Mouse (Mus musculus): ENCODE measurements around the gene Ldb3.

Ldb3 gene

DNA sequence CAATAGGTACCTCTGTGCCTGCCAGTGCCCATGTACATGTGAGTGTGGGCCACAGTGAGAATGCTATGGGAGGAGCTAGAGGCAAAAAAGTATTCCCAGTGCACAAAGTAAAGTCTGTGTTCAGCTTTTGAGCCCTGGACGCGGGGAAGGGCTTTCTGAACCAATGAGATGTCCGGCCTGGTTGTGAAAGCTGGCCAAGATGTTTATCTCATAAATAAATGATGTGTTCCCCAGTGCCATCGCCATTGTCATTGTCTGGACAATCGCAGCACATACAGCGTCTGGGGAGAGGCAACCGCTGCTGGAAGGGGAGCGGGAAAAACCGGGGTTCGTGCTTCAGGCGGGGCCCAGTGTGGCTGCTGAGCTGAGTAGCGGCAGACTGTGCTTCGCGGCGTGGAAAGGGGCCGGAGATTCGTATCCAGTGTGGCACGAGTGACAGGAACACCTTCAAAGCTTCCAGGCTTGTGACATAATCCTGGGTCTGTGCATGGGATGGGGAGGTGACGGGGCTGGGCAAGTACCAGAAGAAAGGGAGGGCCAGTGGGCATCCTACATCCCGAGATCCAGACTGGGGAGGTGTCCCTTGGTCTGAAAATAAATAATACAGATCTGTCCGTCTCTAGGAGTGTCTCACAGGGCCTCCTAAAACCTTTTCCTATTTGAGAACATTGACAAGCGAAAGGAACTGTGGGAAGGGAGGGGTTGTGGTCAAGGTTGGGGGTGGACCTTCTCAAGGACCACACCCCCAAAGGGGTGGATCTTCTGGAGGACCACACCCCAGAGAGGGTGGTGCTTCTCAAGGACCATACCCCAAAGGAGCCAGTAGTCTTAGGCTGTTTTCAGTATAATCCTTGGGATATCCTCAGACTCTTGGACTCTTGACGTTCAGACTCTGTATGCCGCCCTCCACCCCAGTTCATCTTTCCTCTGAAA lies 2.5 kb upstream of the Ldb3 start:
- no peak for DNase-seq (ENCODE audit: low read depth)

DNA sequence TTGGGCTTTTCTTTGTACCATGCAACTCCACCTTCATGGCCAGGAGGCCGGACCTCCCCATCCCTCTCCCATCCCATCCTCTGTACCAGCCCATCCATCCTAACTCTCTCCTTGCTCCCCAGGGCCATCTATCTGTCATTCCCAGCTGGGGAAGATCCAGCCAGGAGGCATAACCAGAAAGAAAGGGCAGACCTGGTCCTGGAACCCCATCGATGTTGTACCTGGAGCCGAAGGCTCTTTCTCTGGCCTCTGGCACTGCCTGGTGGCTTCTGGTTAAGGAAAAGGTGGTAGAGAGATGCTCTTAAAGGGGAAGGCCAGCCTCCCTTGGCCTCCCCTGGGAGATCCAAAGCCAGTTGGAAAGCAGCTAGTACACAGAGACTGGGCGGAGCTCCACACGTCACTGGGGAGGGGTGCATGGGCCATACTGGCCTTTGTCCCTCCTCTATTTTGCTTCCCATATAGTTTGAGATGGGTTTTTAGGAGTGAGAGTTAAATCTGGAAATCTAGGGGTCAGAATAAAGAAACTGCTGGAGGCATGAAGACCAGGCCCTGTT lies 1.6 kb upstream of the Ldb3 start:
- no peak for DNase-seq (ENCODE audit: low read depth)

DNA sequence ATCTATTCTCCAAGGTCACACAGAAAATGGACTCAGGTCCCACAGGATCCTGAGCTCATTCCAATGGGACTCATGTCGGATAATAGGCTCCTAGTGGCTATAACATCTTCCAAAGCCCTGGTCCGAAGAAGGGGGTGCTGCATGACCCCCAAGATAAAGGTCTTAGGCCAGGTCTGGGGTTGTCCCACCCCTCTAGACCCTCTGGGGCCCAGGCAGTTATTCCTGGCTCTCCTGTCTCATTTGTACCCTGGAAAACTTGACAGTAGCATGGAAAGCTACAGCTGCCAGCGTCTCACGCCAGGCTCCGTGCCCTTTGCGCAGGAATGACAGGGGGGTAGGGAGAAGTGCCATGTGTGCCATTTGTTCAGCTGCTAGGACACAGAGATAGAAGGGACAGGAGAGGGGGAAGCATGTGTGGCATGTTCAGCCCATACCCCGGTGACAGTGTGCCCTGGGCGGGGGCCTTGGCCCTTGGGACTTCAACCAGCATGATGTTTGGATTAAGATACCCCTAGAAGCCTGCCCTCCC lies 767 bp upstream of the Ldb3 start:
- no peak for DNase-seq (ENCODE audit: low read depth)

DNA sequence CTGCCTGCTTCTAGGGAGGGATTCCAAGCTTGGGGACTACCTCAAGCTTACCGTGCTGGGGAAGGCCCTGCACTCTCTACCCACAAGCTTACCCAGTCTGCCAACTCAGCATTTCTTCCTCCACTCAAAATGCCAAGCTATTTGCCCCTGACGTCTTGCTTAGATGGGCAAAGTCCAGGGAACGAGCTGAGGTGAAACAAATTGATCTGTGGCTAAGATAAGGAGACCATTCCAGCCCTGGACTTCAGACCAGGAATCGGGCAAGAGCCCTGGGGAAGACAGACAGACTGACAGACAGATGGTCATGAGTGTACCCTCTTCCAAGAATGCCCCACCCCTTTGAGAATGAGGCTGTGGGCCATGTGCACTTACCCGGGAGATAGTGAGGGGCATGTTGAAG lies 477 bp downstream of the Ldb3 start:
- no peak for DNase-seq (ENCODE audit: low read depth)

DNA sequence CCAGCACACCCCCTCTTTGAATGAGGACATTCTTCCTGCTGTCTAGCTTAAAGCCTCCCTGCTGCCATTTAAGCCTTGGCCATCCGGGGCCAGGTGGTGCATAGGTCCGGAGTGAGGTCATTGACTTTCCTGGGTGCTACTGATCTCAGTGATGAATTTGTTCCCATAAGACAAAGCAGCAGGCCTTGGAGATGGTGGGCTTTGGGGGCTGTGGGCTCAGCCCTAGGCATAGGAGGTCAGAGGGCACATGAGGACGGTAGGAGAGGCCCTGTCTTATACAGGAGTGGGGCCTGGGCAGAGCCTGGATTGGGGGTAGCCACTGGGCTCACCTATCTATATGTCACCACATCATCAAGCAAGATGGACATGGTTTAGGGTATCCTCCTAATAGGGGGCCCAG lies 1.6 kb downstream of the Ldb3 start:
- DNase-seq (ENCODE audit: low read depth), result no peak

DNA sequence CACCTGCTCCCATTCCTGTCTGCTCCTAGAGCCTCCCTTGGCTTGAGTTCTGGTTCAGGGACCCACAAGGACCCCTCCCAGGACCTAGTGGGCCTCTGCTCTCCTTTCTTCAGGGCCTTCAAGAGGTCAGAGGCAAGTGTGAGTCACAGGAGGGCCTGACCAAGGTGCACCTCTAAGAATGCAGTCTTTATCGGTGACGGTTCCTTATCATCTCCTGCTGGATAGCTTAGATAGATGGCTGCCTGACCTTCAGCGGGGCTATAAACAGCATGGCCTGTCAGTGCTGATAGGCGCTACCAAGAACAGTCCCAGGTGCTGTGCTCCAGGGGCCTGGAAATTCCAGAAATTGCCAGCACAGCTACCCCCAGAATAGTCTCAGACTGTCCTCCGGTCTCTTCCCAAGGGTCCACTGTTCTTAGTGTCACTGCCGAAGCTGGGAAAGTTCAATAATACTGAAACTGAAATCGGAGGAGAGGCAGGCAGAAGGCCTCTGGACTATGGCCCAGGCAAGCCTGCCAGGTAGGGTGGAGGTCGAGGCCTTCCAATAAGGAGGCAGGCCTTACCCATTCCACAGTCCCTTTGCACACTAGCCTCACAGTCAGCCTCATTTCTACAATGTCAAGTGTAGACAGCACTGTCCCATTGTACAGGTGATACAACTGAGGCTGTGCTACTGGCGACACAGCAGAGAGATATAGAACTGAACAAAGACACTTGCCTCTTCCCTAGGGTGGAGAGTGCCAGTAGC lies 3.0 kb downstream of the Ldb3 start:
- no peak for DNase-seq (ENCODE audit: low read depth)

DNA sequence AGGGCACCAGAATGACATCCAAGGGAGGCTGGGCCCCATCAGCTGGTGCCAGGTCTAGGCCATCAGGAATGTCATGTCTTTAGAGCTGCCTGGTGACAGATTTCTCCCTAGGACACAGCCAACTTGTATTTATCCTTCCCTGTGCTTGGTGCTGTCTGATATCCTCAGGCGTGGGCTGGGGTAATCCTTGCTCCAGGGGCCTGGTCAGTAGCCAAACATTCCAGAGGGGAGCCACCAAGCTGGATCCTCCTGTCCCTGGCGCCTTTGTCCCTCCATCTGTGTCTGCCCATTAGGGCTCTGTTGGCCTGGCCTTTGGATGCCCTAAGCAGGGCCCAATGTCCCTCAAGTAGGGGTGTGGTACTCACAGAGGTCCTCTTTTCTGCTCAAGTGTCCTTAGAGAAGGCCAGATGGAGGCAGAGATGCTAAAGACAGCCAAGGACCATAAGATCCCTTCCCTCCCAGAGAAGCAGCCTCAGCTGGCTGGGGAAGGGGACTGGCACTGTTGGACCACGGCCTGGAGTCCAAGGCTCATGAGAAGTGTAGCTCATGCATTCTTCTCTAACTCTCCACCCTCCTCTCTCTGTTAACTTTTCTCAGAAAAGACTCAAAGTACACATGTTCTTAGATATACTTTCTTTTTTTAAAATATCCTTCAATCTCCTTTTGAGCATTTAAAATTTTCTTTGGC lies 5.6 kb downstream of the Ldb3 start:
- no peak for DNase-seq (ENCODE audit: low read depth)

DNA sequence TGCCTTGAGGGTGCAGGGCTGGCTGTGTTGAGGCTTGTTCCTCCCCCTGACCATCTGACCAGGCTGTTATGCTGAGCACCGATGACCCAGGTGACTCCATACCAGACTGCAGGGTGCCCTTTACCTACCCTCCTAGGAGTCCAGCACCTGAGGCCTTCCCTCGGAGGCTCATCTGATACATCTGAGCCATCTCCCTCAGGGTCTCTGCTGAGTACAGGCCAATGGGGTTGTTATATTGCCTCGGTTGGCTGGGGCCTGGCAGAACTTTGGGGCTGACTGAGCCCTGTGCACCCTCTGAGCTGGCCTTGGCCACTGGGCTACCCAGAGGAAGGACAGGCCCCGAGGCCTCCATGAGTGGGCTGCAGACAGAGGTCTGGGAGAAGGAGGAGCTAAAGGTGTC lies 11.6 kb downstream of the Ldb3 start:
- DNase-seq (ENCODE audit: low read depth), result no peak

DNA sequence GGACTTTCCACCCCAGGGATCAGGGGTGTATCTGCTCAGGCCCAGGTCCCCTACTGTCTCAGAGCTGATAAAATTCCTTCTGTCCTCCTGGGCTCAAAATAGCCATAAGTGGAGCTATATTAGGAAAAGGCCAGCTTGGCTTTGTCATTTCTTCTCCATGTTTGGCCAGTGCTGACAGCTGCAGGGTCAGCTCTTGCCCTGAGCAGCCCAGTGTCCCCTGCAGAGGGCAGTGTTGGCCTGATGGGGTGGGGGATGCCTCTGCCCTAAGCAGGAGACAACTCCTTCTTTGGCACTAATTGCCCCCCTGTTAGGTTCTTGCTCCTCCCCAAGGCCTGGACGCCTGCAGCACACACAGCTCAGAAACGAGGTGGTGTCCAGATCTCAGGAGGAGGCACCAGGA lies 14.4 kb downstream of the Ldb3 start:
- no peak for DNase-seq (ENCODE audit: low read depth)

DNA sequence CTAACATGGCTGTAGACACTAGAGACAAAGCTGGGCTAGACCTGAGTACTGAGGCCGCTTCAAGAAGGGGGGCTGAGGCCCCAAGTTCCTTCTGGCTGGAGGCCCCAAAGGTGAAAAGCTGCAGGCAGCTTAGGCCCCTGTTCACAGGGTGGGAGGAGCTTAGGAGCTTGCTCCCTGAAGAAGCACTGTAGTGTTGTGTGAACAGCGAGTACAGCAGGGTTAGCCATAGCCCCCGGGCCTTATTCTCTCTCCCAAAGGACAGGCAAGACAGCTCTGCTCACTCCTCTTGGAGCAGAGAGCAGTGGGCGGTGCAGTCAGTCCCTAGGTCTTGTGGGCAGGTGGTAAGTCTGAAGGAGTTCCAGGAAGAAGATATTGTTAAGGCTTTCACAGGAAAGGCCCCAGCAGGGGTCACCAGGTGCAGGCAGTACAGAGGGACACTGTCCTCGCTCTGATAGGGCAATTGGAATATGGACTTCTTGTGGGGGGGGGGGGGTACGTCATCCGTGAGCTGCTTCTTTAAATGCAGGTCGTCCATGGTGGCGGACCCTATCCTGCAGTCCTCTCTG lies 15.1 kb downstream of the Ldb3 start:
- no peak for DNase-seq (ENCODE audit: low read depth)

DNA sequence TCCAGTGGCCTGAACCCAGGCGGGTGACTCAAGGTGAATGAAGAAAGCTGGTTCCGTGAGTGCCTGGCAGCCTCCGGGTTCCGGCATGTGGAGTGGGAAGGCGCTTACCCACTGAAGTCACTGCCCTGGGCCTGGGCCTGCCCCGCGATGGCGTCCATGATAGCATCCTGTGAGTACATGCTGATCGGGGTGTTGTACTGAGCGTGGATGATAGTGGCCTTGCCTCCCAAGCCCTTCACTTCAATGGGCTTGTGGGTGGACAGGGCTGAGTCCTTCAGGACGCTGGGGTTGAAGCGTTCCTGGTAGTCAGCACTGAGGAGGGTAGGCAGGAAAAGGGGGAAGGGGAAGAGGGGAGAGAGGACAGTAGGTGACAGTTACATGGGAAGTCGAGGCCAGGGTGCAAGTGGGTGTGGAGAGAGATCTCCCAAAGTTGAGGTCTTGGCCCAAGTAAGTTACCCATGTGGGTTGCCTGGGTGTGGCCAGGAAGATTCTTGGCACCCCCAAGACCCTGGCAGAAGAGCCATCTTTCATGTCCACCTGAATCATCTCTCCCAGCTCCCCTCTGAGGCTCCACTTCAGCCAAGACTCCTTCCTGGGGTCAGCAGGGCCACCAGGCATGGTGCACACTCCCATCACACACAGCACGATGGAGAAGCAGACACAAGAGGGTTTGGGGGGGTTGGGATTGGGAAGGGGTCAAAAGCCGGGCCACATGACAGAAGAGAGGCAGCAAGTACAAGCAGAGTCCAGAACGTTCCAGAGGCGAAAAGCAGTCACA lies 16.7 kb downstream of the Ldb3 start:
- DNase-seq (ENCODE audit: low read depth), result no peak

DNA sequence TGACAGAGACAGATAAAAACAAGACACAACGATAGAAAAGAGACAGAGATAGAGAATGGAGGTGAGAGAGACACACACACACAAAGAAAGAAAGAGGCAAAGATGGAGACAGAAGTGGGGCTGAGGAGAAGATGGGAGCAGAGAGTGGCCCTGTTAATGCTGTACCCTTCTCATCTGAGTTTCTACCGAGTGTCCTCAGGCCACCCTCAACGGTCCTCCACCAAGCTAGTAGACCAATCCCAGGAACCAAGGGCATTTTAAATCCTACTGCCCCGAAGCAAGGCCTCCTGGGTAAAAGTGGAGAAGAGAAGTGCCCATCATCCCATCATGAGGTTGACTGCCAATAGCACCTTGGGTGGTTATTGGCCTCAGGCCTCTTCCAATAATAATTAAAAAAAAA lies 17.6 kb downstream of the Ldb3 start:
- DNase-seq (ENCODE audit: low read depth), result no peak

DNA sequence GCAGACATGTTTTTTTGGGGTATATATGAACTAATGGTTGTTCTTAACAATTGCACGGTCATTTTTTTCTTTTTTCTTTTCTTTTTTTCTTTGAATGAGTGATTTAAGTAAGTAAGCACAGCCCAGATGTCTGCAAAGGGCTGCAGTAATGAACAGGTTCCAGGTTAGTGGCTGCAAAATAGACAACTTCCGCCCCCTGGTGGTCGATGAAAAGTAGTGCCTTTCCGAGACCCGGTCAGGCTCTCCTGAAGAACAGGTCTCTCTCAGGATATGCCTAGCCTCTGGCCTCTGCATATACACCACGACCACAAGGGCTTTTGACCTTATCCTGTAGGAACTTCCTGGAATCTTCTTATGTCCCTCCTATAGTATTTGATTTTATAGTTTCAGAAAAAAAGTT lies 18.2 kb downstream of the Ldb3 start:
- DNase-seq (ENCODE audit: low read depth), result peak; percentile 36

DNA sequence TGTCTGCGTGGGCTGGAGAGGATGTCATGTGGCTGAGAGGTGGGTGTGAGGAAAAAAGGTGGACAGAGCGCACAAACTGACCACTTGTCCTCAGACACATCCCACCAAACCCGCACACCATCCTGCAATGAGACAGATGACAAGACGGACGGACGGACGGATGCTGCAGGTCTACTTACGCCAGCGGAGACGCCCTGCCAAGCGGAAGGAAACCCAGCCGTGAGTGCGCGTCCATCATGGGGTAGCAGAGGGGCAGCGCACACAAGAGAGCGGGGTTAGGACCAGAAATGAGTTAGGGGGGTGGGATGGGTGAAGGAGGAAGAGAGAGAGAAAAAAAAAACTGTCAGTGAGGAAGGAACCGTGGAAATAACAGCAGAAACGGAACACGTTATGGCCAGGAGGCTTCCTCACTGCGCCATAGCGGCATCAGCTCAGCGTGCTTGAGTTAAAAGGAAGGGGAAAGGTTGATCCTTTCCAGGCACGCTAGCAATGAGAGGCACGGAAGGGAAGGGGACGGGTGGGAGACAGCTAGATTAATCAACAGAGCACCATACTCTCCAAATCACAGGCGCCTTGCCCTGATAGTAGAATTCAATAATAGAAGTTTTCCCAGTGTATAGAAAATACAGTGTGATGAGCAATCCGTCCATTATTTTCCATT lies 18.8 kb downstream of the Ldb3 start:
- no peak for DNase-seq (ENCODE audit: low read depth)

DNA sequence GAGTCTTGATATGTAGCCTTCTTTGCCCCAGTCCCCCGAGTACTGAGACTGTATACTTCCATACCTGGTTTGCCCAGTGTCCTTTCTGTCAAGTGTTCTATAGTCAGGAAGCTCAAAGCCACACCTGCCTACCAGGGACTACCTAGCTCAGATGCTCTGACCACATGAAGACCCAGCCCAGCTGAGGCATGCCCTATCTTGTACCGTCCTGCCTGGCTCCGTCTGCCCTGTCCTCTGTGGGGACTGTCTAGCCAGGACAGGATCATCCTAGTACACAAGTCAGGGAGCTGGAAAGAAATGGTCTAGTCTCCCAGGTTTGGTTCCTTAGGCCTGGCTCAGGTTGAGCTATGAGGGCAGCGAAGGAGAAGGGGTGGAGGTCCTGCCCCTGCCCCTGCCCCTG lies 19.9 kb downstream of the Ldb3 start:
- DNase-seq (ENCODE audit: low read depth), result no peak

DNA sequence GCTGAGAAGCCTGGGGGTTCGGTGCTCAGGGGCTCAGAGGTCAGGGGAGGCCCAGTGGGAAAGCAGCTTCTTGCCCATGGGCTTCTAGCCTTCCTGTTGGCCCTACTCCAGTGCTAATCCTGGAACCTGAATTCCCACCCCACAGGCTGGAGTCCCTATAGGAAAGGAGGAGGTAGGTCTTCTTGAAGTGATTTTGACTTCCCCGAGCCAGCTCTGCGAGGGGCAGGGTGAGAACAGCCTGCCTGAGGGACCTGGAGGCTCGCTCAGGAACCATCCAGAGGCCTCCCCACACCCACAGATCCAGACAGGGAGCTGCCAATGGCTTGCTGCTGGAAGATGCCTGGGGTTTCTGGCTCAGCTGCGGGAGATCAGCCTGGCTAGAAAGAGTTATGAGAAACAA lies 20.8 kb downstream of the Ldb3 start:
- peak; percentile 46 for DNase-seq (ENCODE audit: low read depth)

DNA sequence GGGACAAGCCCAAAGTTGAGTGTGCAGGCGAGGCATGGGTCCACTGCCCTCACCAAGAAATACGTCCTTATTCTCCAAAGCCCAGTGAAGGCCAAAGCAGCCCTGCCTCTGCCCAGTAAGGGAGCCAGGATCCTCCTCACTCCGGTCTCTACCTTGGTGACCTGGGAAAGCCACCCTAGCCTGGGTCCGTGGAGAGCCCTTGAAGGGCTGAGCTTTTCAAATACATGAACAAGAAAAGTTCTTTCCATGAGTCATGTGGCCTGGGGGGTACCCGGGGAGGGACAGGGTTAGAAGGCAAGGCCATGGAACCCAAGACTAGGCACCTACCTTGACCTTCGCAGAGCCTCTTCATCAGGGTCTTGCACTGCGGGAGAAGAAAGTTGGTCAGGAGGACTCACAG lies 22.0 kb downstream of the Ldb3 start:
- no peak for DNase-seq (ENCODE audit: low read depth)

DNA sequence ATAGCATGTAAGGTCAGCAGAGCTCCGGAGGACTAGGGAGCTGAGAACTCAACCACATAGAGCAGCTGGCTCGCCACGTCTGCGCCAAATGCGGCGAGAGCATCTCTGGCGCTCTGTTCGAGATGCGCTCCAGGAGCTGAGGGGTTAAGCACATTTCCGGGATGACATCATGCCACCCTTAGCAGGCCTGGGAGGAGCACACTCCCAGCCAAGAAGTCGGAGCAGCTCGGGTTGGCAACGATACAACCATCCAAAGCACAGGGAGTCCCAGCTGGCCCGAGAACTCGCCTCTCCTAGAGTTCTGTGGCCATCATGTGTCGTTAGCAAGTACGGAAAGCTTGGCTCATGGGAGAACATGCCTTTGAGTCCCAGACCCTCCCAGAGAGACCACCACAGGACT lies 22.8 kb downstream of the Ldb3 start:
- peak; percentile 60 for DNase-seq (ENCODE audit: low read depth)

DNA sequence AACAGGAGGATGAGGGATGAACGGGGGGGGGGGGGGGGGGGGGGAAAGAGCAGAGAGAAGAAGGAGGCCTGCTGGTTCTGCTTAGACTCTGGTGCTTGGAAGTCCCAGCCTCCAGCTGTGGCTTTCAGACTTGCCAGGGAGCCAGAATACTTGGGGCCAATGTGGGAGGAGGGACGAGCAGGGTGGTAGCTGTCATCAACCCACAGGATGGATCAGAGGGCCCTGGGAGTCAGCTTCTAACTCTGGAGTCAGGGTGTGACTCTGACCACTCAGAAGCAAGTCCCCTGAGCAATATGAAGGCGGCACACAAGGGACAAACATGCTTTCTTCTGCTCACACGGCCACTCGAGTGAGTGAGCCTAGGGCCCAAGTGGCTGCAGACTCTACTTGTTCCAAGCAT lies 23.8 kb downstream of the Ldb3 start:
- peak; percentile 56 for DNase-seq (ENCODE audit: low read depth)

DNA sequence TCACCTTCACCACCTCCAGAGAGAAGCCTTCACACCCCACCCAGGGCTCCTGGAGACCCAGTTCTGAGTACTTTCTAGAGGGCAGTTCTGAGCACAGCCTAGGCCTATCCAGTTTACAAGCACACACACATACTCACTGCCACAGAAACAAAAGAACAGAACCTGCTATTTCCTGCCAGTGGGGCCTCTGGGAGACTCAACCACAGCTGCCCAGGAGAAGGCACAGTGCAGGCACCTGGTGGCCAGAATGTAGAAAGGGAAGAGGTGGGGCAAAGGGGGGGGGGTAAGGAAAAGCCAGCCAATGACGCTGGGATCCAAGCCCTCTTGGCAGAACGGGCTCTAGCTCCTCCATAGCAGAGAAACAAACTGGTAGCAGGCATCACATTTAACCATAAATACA lies 26.1 kb downstream of the Ldb3 start:
- DNase-seq (ENCODE audit: low read depth), result no peak

DNA sequence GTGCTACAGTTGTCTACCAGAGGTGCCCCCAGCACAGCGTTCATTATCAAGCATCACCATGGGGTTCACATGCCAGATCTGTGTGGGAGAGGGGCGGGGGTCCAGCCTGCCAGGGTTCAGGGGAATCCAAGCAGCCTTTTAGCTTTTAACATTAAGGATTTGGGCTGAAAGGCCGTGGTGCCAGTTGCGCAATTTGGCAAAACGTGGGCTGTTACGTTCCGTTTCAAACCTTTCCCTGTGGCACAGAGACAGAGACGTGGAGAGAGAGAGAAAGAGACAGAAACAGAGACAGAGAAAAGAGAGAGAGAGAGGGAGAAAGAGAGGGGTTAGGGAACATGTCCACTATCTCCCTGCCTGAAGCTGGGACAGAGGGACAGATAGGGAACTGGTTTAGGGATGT lies 26.8 kb downstream of the Ldb3 start:
- no peak for DNase-seq (ENCODE audit: low read depth)

Data from fibroblast of lung, adult 2 months (primary cell).